Mouse (Mus musculus) right cerebral cortex, postnatal 4 days (tissue): Measurements from ENCODE around the gene Col26a1.

Source experiments
- DNase-seq: peaks from one replicate; pipeline ENCODE4 v3.0.0-alpha.2; 2022

Col26a1 gene

GRCm38 (mm10) chr5:136721596-136721995 is 161.4 kb downstream of the Col26a1 start:
- no peak for DNase-seq

DNA sequence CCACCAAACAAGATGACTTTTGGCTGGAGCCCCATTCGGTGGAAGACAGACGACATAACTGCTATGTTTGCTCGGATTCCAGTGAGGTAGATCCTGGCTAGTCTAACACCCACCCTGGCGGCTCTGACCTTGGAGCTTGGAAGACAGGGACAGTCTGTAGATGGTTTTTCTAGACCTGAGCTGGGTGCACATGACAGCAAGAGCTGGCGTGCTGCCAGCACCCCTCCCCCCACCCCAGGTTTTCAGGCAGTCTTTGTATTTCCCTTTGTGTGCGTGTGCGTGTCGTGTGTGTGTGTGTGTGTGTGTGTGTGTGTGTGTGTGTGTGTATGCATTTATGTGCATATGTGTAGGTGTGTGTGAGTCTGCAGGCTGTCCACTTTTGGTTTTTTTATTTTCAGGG is 164.4 kb downstream of the Col26a1 start:
- DNase-seq, result no peak

DNA sequence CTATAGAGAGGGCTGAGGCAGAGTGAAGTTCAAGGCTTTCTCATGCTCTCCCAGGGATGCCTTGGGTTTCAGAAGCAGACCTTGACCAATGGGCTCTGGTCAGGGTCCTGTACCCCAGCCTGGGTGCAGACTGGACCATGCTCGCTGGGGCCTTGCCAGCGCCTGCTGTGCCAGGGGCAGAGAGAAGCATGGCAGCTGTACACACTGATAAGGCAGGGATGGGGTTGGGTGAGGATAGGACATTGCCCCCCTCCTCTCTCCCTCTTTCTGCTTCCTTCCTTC is 165.5 kb downstream of the Col26a1 start:
- no peak for DNase-seq

- no peak for DNase-seq
Observed at GRCm38 (mm10) chr5:136716696-136717572, 166.1 kb downstream of the Col26a1 start.

DNA sequence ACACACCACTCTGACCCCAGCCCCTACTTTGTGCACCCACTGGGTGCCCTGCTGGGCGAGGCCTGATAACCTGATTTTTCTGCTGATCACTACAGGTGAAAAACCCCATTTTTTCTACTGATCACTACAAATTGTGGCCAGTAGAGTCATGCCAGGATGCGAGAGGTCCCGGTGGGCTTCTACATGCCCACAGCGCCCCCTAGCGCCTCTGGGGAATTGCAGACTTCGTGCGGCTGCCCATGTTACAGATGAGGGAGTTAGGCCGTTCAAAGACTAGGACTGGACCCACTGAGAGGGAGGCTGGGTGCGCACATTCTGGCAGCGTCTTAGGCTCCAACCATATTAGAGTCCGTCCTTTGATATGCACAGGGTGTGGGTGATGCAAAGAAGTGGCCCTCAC is 168.1 kb downstream of the Col26a1 start:
- DNase-seq, result peak; percentile 84

DNA sequence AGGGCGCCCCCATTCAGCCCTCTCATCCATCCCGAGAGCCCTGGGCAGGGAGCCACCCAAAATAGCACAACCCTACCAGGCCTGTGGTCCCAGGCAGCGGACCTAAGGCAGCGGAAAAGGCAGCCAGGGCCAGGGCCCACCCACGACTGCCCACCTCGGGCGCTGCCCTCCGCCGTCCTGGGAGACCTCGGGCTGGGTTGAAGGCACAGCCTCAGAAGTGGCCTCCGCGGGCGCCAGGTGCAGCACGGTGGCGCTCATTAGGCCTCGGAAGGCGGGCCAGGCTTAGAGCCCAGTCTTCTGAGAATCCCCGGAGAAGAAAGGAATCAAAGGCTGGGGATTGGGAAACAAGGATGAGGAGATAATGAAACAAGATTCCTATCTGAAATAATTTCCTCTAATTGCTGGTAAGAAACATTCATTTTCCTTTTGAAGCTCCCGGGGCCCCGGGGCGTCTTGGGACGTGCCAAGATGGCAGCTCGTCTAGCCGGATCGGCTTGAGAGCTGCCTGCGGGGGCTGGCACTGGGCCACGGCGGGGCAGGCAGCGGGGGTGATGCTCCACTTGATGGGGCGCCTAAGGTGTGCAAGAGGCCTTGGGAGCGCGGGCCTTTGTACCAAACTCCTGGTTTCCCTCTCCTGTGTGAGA is 168.7 kb downstream of the Col26a1 start:
- DNase-seq, result peak; percentile 30

DNA sequence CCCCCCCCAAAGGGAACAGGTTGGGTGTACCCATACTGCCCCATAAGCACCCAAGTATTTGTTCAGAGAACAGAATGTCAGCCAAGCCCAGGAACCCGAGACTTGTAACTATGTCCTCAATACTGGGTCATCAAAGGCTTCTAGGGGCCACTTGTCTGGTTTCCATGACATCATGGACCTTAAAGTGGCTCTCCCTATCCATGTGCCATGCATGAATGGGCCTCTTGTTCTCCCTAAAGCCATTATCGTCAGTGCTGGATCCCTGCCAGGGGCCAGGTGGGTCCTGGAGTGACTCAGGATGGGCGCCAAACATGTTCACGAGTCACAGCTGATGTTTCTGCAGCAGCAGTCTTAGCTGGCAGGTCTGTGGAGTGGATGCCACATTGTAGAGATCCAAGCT is 172.3 kb downstream of the Col26a1 start:
- peak; percentile 32 for DNase-seq

DNA sequence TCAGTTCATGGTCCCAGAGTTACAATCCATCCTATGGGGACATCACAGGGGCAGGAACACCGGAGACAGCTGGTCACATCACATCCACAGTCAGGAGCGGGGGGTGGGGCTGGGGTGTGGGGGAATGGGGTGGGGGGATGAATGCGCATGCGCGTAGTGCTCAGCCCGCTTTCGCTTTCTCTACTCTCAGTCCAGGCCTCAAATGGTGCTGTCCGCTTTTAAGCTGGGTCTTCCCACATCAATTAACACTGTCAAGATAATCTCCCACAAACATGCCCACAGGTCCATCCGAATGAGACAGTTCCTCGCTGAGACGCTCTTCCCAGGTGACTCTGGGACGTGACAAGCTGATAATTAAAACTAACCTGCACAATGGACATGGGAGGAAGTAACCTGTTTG is 174.9 kb downstream of the Col26a1 start:
- no peak for DNase-seq

DNA sequence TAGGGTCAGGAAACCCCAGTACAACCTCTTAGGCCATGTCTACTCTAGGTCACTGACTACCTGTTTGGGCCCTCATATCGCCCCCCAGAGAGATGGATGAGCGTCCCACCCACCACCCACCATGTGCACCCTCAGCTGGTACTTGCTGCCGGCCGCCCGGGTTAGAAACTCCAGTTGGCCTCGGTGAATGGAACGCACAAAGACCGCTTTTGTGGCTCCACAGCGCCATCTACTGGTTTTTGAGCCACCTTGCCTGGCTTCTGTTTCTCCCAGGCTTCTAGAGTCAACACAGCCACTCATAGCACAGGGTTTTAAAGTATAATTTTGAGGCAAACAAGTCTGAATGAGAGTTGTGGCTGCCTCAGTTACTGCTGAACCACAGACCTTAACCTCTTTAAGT is 176.2 kb downstream of the Col26a1 start:
- DNase-seq, result peak; percentile 80

DNA sequence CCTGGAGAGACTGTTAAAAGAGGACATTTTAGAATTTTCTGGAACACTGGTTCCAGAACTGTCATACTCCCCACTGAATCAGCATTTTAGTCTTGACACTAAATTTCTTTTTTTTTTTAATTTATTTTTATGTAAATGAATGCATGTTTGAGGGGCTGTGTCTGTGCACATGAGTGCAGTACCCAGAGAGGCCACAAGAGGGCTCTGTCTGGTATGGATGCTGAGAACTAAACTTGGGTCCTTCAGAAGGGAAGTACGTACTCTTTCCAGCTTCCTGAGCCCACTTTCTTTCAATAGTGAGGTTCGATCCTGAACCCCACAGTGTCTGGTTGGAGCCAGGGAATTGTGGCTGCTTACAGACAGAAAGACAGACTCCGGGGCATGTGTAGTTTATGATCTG is 177.5 kb downstream of the Col26a1 start:
- DNase-seq, result peak; percentile 30

DNA sequence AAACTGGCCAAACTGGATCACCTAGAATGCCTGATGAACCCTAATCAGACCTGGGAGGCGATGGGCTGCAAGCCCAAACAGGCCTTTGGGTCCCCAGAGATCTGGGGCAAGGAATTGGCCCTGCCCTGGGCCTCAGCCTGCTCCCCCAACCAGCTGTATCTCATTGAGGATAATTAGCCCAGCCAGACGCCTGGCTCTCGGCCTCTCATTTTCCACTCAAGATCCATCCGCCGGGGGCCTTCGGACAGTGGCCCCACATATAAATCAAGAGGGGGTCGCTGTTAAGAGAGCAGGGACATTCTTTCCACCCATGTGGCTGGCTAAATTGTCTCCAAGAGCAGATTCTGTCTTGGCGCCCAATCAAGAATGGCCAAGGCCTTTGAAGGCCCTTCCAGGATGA is 178.9 kb downstream of the Col26a1 start:
- DNase-seq, result no peak

DNA sequence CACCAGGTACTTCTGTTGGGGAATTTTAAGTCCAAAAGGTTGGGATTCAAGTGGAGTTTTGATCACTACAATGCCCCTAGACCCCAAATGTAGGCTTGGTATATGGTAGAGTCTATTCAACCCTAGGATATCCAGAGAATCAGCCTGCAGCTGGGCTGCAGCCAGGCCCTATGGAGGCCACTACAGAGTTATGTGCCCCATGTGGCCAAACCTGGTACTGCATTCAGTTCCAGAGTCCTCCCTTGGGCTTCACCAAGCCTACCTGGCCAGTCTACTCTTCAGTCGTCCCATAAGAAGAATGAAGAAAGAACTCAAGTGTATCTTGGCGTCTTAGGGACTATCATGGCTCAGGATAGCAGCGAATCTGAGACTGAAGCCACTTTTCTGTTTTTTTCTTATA is 179.3 kb downstream of the Col26a1 start:
- DNase-seq, result peak; percentile 69

GRCm38 (mm10) chr5:136702159-136702725 is 180.8 kb downstream of the Col26a1 start:
- no peak for DNase-seq

DNA sequence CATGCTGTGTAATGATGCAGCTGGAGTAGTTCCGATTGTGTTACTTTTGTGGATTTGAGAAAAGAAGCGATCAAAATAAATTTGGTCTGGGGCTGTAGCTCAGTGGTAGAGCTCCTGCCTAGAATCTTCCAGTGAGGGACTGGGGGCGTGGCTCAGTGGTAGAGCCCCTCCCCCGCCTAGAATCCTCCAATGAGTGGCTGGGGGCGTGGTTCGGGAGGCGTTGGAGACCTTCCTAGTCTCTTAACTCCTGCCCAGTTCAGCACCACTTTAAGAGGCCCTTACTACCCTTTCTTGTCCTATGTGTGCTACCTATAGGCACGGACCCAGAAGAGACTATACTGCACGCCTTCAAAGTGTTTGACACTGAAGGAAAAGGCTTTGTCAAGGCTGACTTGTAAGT is 185.4 kb downstream of the Col26a1 start:
- DNase-seq, result no peak

- no peak for DNase-seq
Observed at GRCm38 (mm10) chr5:136696516-136696915, 186.5 kb downstream of the Col26a1 start.

- DNase-seq, result no peak
Observed at GRCm38 (mm10) chr5:136694976-136695375, 188.0 kb downstream of the Col26a1 start.

- DNase-seq, result no peak
Observed at GRCm38 (mm10) chr5:136693418-136693817, 189.6 kb downstream of the Col26a1 start.

DNA sequence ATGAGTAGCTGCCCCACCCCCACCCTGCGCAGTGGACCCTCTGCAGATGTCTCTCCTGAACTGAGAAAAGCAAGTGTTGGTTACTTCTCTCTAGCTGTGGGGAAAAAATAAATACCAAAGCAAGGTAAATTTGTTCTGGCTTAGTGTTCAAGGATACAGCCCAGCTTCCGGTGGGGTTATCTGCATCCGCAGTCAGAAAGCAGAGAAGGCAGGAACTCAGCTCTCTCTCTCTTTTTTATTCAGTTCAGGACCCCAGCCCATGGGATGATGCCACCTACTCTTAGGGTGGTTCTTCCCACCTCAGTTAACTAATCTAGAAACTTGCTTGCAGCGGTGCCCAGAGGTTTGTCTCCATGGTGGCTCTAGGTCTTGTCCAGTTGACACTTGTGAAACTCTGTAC is 190.2 kb downstream of the Col26a1 start, which contains the start of gene Myl10:
Gene Myl10, plus strand, starts transcription at position 363 of the 400 bp plus-strand sequence.
- no peak for DNase-seq
